Mouse (Mus musculus): Measurements from ENCODE around the gene Ube2h. TPM values are rescaled to one million over a fixed set of nuclear protein-coding genes. Genes with fewer than 3 reads are reported as not detected.

Gene Ube2h
- polyA plus RNA-seq, 1 experiment: 77.8 TPM

DNA sequence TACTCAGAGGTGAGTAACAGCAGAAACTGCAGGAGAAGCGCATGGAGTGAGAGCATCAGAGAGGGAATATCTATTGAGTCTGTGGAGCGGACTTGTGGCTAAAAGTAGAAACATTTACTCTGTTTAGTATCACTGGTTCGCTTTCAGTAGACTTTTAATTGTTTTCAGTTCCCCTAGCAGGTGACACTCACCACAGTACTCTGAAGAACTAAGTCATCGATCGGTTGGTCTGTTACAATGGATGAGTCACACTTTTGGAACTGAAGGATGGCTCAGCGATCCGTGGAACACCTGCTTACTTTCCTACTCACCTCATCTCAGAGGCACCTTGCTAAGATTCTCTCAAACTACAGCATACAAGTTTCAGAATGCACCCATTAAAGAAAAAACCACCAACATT, 64.2 kb downstream of the Ube2h start:
- DNase-seq (ENCODE audit: low read depth): no peak
- TF ChIP-seq CTCF (IDR thresholded peaks at IDR 0.05; ENCODE audit: borderline replicate concordance, extremely low read depth, insufficient read depth, insufficient read length): no peak

- no peak for TF ChIP-seq POLR2A (IDR thresholded peaks at IDR 0.05; ENCODE audit: borderline replicate concordance, extremely low read depth, insufficient read depth, insufficient read length, poor library complexity, severe bottlenecking)
- no peak for TF ChIP-seq CTCF (IDR thresholded peaks at IDR 0.05; ENCODE audit: borderline replicate concordance, extremely low read depth, insufficient read depth, insufficient read length)
- DNase-seq (ENCODE audit: low read depth): no peak
Measured at GRCm38 (mm10) chr6:30239207-30239606, 65.1 kb downstream of the Ube2h start.

DNA sequence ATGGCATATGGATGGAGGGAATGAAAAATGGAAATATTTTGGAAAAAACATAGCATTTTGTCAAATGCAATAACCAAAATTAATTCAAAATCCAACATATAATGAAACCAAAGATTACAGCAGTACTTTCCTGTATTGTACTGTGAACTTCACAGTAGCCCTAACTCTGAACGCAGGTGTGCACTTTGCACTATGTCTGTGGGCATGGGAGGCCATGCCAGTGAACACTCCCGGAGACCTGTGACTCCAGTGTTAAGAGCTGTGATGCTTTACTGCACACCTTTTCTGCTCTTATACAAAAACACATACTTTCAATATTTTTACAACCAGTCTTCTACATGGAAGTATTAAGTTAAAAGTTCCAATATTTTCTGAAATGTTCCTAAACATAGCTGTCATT, 66.3 kb downstream of the Ube2h start:
- no peak for DNase-seq (ENCODE audit: low read depth)
- TF ChIP-seq CTCF (IDR thresholded peaks at IDR 0.05; ENCODE audit: borderline replicate concordance, extremely low read depth, insufficient read depth, insufficient read length): no peak
- no peak for TF ChIP-seq POLR2A (IDR thresholded peaks at IDR 0.05; ENCODE audit: borderline replicate concordance, extremely low read depth, insufficient read depth, insufficient read length, poor library complexity, severe bottlenecking)

DNA sequence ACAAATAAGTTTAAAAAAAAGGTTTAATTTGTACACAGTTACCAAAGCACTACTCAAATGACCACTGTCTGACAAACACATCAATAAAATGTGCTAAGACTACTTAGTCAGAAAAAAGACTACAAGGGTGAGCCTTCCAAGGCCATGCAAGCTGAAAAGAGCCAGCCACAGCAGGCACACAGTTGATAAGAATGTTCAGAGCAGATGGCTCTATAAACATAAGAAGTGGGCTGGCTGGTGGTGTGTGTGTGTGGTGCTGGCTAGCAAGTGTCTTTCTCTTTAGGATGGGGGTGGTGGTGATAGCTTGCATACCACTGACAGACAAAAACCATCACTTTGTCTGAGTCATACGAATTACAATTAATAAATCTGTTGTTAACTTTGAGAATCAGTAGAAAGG, 67.8 kb downstream of the Ube2h start:
- DNase-seq (ENCODE audit: low read depth): peak; percentile 39

DNA sequence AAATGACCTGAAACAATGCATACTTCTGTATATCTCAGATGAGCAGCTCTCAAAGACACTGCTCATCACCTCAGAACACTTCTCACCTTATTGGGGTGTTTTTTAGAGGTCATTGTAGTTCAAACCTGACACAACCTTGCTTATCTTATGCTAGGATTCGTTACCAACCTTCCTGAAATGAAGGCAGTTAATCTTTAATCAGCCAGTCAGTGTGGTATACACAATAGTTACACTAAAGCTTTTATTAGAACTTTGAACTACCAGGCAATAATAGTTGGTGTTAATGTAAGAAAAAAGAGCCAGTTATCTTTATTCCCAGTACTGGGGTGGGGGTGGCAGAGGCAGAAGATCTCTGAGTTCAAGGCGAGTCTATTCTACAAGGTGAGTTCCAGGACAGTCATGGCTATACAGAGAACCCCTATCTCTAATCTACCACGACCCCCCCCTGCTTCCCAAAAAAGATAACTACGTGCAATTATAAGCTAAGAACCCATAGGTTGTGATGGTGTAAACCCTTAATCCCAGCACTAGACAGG, 72.5 kb downstream of the Ube2h start:
- DNase-seq (ENCODE audit: low read depth): no peak
- TF ChIP-seq POLR2A (IDR thresholded peaks at IDR 0.05; ENCODE audit: borderline replicate concordance, extremely low read depth, insufficient read depth, insufficient read length, poor library complexity, severe bottlenecking) (no peak), CTCF (IDR thresholded peaks at IDR 0.05; ENCODE audit: borderline replicate concordance, extremely low read depth, insufficient read depth, insufficient read length) (no peak)

More for the DNA sequence above, 67.8 kb downstream of the Ube2h start:
- TF ChIP-seq POLR2A (IDR thresholded peaks at IDR 0.05; ENCODE audit: borderline replicate concordance, extremely low read depth, insufficient read depth, insufficient read length, poor library complexity, severe bottlenecking) (no peak), CTCF (IDR thresholded peaks at IDR 0.05; ENCODE audit: borderline replicate concordance, extremely low read depth, insufficient read depth, insufficient read length) (no peak)

DNA sequence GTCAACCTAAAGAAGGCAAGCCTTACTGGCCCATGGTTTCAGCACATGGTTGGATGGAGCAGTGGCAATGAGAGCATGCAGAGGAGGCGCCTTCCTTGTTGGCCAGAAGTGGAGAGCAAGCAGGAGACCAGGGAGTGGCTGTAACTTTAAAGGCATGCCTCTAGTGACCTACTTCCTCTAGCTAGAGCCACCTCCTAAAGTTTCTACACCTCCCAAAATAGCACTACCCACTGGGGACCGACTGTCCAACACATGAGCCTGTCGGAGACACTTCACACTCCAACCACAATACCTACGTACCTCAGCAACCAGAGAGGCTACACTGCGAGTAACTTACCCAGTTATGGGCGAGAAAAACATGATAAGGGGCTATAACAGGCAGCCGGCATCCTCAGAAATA, 74.1 kb downstream of the Ube2h start:
- TF ChIP-seq CTCF (IDR thresholded peaks at IDR 0.05; ENCODE audit: borderline replicate concordance, extremely low read depth, insufficient read depth, insufficient read length) (no peak), POLR2A (IDR thresholded peaks at IDR 0.05; ENCODE audit: borderline replicate concordance, extremely low read depth, insufficient read depth, insufficient read length, poor library complexity, severe bottlenecking) (no peak)
- DNase-seq (ENCODE audit: low read depth): no peak

- DNase-seq (ENCODE audit: low read depth): no peak
- no peak for TF ChIP-seq POLR2A (IDR thresholded peaks at IDR 0.05; ENCODE audit: borderline replicate concordance, extremely low read depth, insufficient read depth, insufficient read length, poor library complexity, severe bottlenecking)
- no peak for TF ChIP-seq CTCF (IDR thresholded peaks at IDR 0.05; ENCODE audit: borderline replicate concordance, extremely low read depth, insufficient read depth, insufficient read length)
Measured at GRCm38 (mm10) chr6:30228921-30229320, 75.4 kb downstream of the Ube2h start.

DNA sequence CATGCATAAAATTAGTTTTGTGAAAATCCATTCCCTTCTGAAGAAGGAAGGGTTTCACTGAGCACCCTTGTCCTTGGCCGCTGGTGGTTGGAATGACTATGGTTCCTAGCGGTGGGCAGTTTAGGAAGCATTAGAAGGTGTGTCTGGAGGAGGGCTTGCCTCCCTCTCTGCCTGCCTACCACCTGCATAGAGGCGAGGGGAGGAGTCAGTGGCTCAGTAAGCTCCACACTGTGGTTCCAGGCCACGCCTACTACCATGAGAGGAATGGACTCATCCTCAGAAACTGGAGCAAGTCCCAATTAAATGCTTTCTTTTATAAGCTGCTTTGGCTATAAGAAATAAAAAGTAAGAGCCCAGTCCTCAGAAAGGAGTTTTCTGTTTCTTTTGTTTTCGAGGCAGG, 76.0 kb downstream of the Ube2h start:
- no peak for DNase-seq (ENCODE audit: low read depth)
- no peak for TF ChIP-seq POLR2A (IDR thresholded peaks at IDR 0.05; ENCODE audit: borderline replicate concordance, extremely low read depth, insufficient read depth, insufficient read length, poor library complexity, severe bottlenecking)
- no peak for TF ChIP-seq CTCF (IDR thresholded peaks at IDR 0.05; ENCODE audit: borderline replicate concordance, extremely low read depth, insufficient read depth, insufficient read length)

GRCm38 (mm10) chr6:30226971-30227700, 77.2 kb downstream of the Ube2h start:
- no peak for DNase-seq (ENCODE audit: low read depth)
- TF ChIP-seq POLR2A (IDR thresholded peaks at IDR 0.05; ENCODE audit: borderline replicate concordance, extremely low read depth, insufficient read depth, insufficient read length, poor library complexity, severe bottlenecking) (no peak), CTCF (IDR thresholded peaks at IDR 0.05; ENCODE audit: borderline replicate concordance, extremely low read depth, insufficient read depth, insufficient read length) (no peak)

DNA sequence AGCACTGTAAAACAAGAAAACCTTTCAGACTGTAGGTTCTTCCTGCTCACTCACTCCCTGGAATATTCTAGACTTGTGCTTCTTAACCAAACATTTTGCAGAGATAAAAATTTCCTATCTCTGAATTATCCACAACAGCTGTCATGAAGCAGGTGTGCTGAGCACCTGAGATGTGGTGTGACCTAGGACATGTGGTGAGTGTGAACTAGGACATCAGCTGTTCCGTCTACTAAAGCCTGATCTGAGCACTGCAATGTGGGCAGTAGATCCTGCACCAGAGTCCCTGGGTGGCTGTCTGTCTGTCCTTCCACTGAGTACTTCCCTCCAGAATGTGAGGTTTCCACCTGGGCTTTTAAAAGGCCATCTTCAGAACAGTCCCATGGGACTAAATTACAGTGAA, 79.6 kb downstream of the Ube2h start:
- DNase-seq (ENCODE audit: low read depth): no peak
- TF ChIP-seq CTCF (IDR thresholded peaks at IDR 0.05; ENCODE audit: borderline replicate concordance, extremely low read depth, insufficient read depth, insufficient read length) (no peak), POLR2A (IDR thresholded peaks at IDR 0.05; ENCODE audit: borderline replicate concordance, extremely low read depth, insufficient read depth, insufficient read length, poor library complexity, severe bottlenecking) (no peak)

GRCm38 (mm10) chr6:30222321-30222720, 82.0 kb downstream of the Ube2h start:
- no peak for TF ChIP-seq CTCF (IDR thresholded peaks at IDR 0.05; ENCODE audit: borderline replicate concordance, extremely low read depth, insufficient read depth, insufficient read length)
- no peak for TF ChIP-seq POLR2A (IDR thresholded peaks at IDR 0.05; ENCODE audit: borderline replicate concordance, extremely low read depth, insufficient read depth, insufficient read length, poor library complexity, severe bottlenecking)
- peak; percentile 71 for DNase-seq (ENCODE audit: low read depth)

GRCm38 (mm10) chr6:30217581-30217980, 86.8 kb downstream of the Ube2h start:
- no peak for DNase-seq (ENCODE audit: low read depth)
- TF ChIP-seq POLR2A (IDR thresholded peaks at IDR 0.05; ENCODE audit: borderline replicate concordance, extremely low read depth, insufficient read depth, insufficient read length, poor library complexity, severe bottlenecking) (no peak), CTCF (IDR thresholded peaks at IDR 0.05; ENCODE audit: borderline replicate concordance, extremely low read depth, insufficient read depth, insufficient read length) (no peak)
